Mouse (Mus musculus) liver, adult 2 months (tissue): ENCODE data around the gene Ehf. TPM values are rescaled to one million over a fixed set of nuclear protein-coding genes. Genes with fewer than 3 reads are reported as not detected.

Source experiments
- DNase-seq: peaks from one replicate; pipeline ENCODE4 v3.0.0-alpha.2; 2011; ENCODE audit warnings: low read depth, low spot score; ENCODE audit errors: extremely low read depth
- H3K27ac ChIP-seq: fragments of 200-500 bp; replicated peaks from 2 replicates; pipeline ENCODE4 v1.5.1; 2012; ENCODE audit warnings: low read depth, mild to moderate bottlenecking, control low read depth, inconsistent platforms, low read length; ENCODE audit not compliant: insufficient read depth
- H3K27me3 ChIP-seq: fragments of 200-500 bp; 2 replicates; pipeline ENCODE4 v1.6.1; 2012; ENCODE audit warnings: mild to moderate bottlenecking, moderate library complexity, low read length, inconsistent platforms; ENCODE audit not compliant: control insufficient read depth, insufficient read depth
- H3K36me3 ChIP-seq: fragments of 200-500 bp; 2 replicates; pipeline ENCODE4 v1.6.1; 2012; ENCODE audit warnings: low read length, inconsistent platforms; ENCODE audit not compliant: control insufficient read depth, insufficient read depth
- H3K4me1 ChIP-seq: fragments of 200-500 bp; 2 replicates; pipeline ENCODE4 v1.6.1; 2011; ENCODE audit warnings: low read length; ENCODE audit not compliant: control insufficient read depth, insufficient read depth
- H3K4me3 ChIP-seq: fragments of 200-500 bp; 2 replicates; pipeline ENCODE4 v1.5.1; 2011; ENCODE audit warnings: low read depth, mild to moderate bottlenecking, control low read depth, low read length, moderate library complexity; ENCODE audit not compliant: insufficient read depth
- H3K79me2 ChIP-seq: fragments of 200-500 bp; 2 replicates; pipeline ENCODE4 v1.6.1; 2012; ENCODE audit warnings: inconsistent platforms, mild to moderate bottlenecking, low read length, moderate library complexity; ENCODE audit not compliant: control insufficient read depth, insufficient read depth
- H3K9ac ChIP-seq: fragments of 200-500 bp; 2 replicates; pipeline ENCODE4 v1.6.1; 2012; ENCODE audit warnings: low read depth, mild to moderate bottlenecking, control low read depth, inconsistent platforms, low read length
- CTCF ChIP-seq: fragments of 200-500 bp; IDR thresholded peaks from 2 replicates; pipeline ENCODE4 v1.5.1; 2011; ENCODE audit warnings: low read depth, low read length, control low read depth
- POLR2A ChIP-seq: fragments of 200-500 bp; IDR thresholded peaks from 2 replicates; pipeline ENCODE4 v1.6.1; 2011; ENCODE audit warnings: low read length, control low read depth; ENCODE audit not compliant: insufficient read depth; ENCODE audit errors: extremely low read depth
- WGBS: fragments of 180-500 bp; shearing (Covaris S2); methylation state at CpG from one replicate; pipeline ENCODE4 v1.1.7; 2018; 5-methylcytosine and 5-hydroxymethylcytosine counted together
- polyA plus RNA-seq: library from polyadenylated mRNA; depleted of rRNA; stranded (reverse); fragments of >200 nt; gene quantifications from 2 replicates; pipeline ENCODE4 v1.2.3, GENCODE M21; 2012; rRNA removed
- total RNA-seq: library from RNA; depleted of rRNA; stranded (reverse); fragments of >200 nt; gene quantifications from 2 replicates; pipeline ENCODE4 v1.2.3, GENCODE M21; 2014; rRNA removed

The Ehf gene
- total RNA-seq (0.74 and 0.94 TPM in 2 replicates), polyA plus RNA-seq (0.40 and 0.49 TPM in 2 replicates)

DNA sequence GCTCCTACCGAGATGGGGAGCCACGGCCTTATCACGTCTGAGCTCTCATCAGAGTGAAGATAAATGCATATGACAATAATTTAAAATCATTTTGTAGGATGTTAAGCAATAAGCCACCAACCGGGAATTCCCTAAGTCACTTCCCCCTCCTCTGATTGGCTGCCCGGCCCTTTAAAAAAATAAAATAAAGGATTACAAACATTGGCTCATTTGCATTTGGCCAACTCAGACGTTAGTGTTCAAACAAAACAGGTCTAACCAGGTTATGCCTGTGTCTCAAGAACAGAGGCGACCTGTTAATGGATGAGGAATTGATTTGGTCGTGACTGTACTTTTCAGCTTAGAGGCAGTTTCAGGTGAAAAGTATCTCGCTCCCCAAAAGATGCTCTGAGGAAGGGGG, at the start of gene Ehf:
TSS of gene Ehf (minus strand) at position 147 of the 400 bp plus-strand sequence.
- 30% methylated on average over 9 of the region's 9 CpGs for WGBS
- Histone ChIP-seq H3K4me3 (no peak within 1 kb of the TSS), H3K27ac (no peak within 1 kb of the TSS), H3K36me3 (no peaks in the 10 kb centered on the region), H3K9ac (no peak within 1 kb of the TSS), H3K79me2 (no peaks in the 10 kb centered on the region), H3K27me3 (peaks cover 3% of the 10 kb centered on the region; the same call in 1 of the 2 replicates), H3K4me1 (no peaks in the 10 kb centered on the region)
- DNase-seq, result no peak
- TF ChIP-seq POLR2A, result no peak
- TF ChIP-seq CTCF, result no peak

DNA sequence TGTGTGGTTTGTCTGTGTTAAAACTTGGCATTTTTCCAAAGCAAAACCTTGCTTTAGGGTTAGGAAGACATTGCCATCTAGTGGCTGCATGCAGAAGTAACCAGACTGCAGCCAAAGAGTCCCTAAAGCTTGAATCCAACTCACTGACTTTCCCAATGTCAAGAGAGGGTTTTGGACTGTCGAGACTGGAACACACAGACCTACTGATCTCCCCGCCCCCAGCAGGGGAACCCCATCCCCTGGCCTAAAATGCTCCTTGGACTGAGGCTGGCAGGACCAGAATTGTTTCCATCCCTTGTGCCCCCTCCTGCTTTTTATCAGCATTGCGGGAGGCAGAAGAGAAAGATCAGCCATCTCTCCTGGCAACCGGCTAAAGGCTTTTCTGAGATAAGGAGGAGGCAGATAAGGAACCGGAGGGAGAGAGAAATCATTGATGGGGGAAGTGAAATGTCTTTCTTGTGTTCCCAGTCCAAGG, 44.4 kb upstream of the Ehf start:
- peak; percentile 72 for DNase-seq
- no peak overlapping the region for H3K4me3 ChIP-seq
- 2% methylated on average over 5 of the region's 5 CpGs for WGBS

DNA sequence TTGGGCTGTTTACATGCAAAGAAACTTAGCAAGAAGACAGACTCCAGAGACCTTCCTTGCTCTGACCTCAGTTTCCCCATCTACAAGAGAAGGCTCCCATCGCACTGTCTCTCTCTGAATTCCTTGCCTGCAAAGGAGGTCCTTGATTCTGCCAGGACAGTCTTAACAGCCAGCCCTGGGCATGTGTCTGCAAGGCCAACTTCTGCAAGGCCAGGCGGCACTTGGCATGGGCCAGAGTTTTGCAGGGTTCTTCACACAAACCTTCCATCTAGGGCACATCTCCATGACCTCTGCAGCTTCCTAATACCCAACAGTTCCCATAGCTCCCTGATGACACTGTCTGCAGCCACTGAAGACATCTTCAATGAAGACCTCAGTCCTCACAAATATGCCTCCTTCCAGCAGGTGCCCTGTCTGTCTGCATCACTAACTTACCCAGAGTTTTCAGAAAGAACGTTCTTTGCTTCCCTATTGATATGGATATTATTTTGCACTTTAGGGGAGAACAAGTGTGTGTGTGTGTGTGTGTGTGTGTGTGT, 43.7 kb upstream of the Ehf start:
- DNase-seq, result no peak
- WGBS, result 66% methylated on average over 3 of the region's 3 CpGs
- no peaks in the 10 kb centered on the region for H3K79me2 ChIP-seq
- no peaks in the 10 kb centered on the region for H3K36me3 ChIP-seq
- no peak overlapping the region for H3K4me3 ChIP-seq
- no peak overlapping the region for H3K9ac ChIP-seq
- H3K27ac ChIP-seq, result no peak overlapping the region
- H3K27me3 ChIP-seq, result no peaks in the 10 kb centered on the region
- no peaks in the 10 kb centered on the region for H3K4me1 ChIP-seq
- no peak for TF ChIP-seq CTCF
- no peak for TF ChIP-seq POLR2A

More for the DNA sequence above, 44.4 kb upstream of the Ehf start:
- Histone ChIP-seq H3K9ac (no peak overlapping the region), H3K27me3 (no peaks in the 10 kb centered on the region), H3K36me3 (no peaks in the 10 kb centered on the region), H3K27ac (no peak overlapping the region), H3K79me2 (no peaks in the 10 kb centered on the region), H3K4me1 (no peaks in the 10 kb centered on the region)
- TF ChIP-seq POLR2A (no peak), CTCF (peak; percentile 54)

DNA sequence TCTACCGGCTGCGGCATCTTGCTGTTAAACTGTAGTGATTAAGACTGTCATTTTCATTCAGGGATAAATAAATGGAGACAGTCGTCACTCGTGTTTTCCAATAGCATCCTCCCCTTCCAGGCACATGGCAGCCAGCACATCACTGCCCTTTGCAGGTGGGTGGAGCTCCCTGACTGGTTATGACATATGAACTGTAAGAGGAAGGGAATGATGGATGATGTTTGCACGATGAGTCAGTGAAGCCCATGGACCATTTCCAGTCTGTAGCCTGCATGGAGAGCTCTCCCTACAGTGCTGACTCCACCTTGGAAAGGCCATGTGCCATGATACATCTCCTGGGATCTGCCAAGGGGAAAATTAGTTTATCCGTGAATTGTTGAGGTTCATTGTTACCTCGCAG, 40.5 kb upstream of the Ehf start:
- no peak for TF ChIP-seq CTCF
- no peak for TF ChIP-seq POLR2A
- Histone ChIP-seq H3K4me3 (no peak overlapping the region), H3K9ac (no peak overlapping the region), H3K79me2 (no peaks in the 10 kb centered on the region), H3K36me3 (no peaks in the 10 kb centered on the region), H3K27ac (no peak overlapping the region), H3K27me3 (no peaks in the 10 kb centered on the region), H3K4me1 (no peaks in the 10 kb centered on the region)
- DNase-seq, result no peak
- 81% methylated on average over 7 of the region's 7 CpGs for WGBS

DNA sequence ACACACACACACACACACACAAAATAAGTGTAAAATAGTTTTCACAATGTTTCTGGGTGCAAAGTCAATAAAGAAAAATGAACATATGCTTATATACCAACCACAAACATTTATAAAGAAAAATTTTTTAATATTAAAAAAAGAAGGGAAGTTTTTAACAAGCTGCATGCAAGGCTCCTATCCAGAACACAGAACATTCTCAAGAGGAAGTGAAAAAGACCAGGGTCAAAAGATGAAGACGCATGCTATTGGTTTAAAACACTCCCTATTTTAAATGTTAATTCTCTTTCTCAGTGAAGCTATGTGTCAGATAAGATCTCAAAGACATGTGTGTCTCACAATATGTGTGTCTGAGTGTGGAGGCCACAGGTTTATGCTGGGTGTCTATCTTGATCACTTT, 39.0 kb upstream of the Ehf start:
- WGBS, result 79% methylated on average over 1 of the region's 1 CpGs
- no peak overlapping the region for H3K4me3 ChIP-seq

DNA sequence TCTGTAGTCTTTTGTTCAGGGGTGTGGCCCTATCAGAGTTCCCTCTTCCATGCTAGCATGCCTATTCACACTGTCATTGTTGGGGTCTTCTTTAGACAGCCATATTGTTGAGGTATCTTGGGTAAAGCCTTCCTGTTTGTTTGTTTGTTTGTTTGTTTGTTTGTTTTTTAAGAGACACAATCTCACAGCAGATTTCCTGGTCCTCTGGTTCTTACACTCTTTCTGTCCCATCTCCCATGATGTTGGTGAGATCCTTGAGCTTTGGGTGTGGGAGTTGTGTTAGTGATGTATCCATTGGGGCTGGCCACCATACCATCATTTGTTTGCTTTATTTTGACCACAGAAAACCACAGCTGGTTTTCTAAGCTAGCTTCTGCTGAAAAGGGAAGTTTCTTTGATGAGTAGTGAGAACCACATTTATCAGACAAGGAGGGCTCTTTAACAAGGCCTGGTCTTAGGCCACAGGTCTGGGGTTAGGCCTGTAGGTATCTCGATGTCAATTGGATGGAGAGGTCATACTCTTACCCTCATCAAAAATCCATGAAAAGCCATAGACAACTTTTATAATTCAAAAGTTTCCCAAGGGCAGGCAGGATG, 38.4 kb upstream of the Ehf start:
- no peaks in the 10 kb centered on the region for H3K36me3 ChIP-seq
- 80% methylated on average over 1 of the region's 1 CpGs for WGBS
- H3K9ac ChIP-seq, result no peak overlapping the region
- H3K79me2 ChIP-seq, result no peaks in the 10 kb centered on the region
- no peaks in the 10 kb centered on the region for H3K27me3 ChIP-seq
- no peak for DNase-seq
- TF ChIP-seq CTCF (no peak), POLR2A (no peak)
- H3K27ac ChIP-seq, result no peak overlapping the region
- no peaks in the 10 kb centered on the region for H3K4me1 ChIP-seq
- H3K4me3 ChIP-seq, result no peak overlapping the region

More for the DNA sequence above, 39.0 kb upstream of the Ehf start:
- H3K27me3 ChIP-seq, result no peaks in the 10 kb centered on the region
- TF ChIP-seq POLR2A, result no peak
- TF ChIP-seq CTCF, result no peak
- DNase-seq, result no peak
- H3K27ac ChIP-seq, result no peak overlapping the region
- no peak overlapping the region for H3K9ac ChIP-seq
- H3K4me1 ChIP-seq, result no peaks in the 10 kb centered on the region
- H3K79me2 ChIP-seq, result no peaks in the 10 kb centered on the region
- no peaks in the 10 kb centered on the region for H3K36me3 ChIP-seq
